Mouse (Mus musculus) layer of hippocampus, adult 18-20 months (tissue): ENCODE measurements around the gene Rnasek. TPM values are rescaled to one million over a fixed set of nuclear protein-coding genes. Genes with fewer than 3 reads are reported as not detected.

Experiments
- DNase-seq, 2 experiments: peaks; one replicate each; pipeline ENCODE4 v3.0.0; 2022; ENCODE audit warnings: low spot score in 2 of 2
- total RNA-seq, 2 experiments: library from RNA; stranded (reverse); gene quantifications; 2 replicates each; pipeline ENCODE4 v1.2.3; 2021

The Rnasek gene
- total RNA-seq, 2 experiments from 2014 or later, result 262 to 272 TPM

GRCm38 (mm10) chr11:70237457-70238167 lies 2.0 kb downstream of the Rnasek start, which contains the start of gene 0610010K14Rik:
TSS of gene 0610010K14Rik (minus strand) at chr11:70237914.
- peak; percentile 97 to 98 for DNase-seq

- no peak for DNase-seq
These were observed 2.9 kb downstream of the Rnasek start for GRCm38 (mm10) chr11:70236717-70237116.

GRCm38 (mm10) chr11:70235254-70235900 lies 4.3 kb downstream of the Rnasek start:
- no peak for DNase-seq

GRCm38 (mm10) chr11:70234497-70234896 lies 5.1 kb downstream of the Rnasek start:
- no peak for DNase-seq

DNA sequence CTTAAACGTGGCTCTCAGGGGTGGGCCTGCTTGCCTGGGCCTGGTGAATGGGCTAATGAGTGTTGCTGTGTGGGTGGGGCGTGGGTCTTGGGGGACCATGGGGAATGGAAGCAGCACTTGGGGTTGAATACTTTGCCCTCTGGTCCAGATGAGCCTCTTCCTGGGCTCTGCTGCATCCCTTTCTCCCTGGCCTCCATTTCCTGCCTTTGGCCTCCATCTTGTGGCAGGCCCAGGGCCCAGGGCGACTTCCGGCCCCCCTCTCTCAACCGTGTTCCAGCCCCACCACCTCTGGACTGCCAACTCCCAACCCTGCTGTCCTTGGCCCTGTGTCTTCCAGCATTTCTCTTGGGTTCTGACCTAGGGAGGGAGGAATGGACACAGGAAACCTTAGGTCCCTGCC lies 5.6 kb downstream of the Rnasek start:
- no peak for DNase-seq

DNA sequence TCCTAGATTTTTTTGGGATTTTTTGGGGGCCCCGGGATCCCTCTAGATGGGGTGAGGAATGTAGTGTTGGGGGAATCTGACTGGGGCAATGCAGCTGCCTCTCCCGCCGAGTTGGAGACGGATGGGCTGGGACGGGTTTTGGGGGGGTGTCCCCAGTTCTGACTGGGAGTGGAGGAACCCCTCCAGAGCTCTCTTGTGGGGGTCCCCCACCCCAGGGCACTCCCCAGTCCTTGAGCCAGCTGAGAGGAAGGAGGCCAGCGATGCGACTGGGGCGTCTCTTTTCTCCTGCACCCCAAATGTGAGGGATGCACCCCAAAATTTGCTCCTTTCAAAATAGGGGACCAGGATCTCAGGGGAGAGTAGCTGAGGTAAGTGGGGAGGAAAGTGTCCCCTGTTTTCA lies 6.6 kb downstream of the Rnasek start:
- DNase-seq, result no peak

- no peak for DNase-seq
These were observed 7.1 kb downstream of the Rnasek start for GRCm38 (mm10) chr11:70232546-70232945.

DNA sequence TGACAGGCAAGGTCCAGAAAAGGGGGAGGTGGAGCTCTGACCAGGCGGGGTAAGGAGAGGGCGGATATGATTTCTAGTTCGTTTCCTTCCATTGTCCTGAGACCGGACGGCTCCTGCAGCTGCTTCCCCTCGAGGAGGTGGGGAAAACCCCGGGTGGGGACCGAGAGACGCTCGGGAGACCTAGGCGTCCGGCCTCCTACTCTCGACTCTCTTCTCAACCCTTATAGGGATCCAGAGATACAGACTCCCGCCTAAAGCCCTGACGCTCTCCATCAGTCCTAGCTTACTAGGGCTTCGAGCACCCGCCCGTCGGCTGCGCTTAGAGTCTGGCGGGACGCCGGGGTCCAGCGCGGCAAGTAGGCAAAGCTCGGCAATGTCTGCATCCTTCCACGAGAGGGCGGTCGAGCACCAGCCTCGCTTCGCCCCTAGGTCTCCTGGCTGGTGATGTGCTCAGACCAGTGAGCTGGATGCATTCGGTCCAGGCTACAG lies 9.4 kb downstream of the Rnasek start:
- DNase-seq, result peak in 1 of 2 experiments; percentile 75

- no peak for DNase-seq
These were observed 10.2 kb downstream of the Rnasek start, which contains the start of gene Bcl6b for GRCm38 (mm10) chr11:70229260-70230010. TSS of gene Bcl6b (minus strand) at chr11:70229798.

DNA sequence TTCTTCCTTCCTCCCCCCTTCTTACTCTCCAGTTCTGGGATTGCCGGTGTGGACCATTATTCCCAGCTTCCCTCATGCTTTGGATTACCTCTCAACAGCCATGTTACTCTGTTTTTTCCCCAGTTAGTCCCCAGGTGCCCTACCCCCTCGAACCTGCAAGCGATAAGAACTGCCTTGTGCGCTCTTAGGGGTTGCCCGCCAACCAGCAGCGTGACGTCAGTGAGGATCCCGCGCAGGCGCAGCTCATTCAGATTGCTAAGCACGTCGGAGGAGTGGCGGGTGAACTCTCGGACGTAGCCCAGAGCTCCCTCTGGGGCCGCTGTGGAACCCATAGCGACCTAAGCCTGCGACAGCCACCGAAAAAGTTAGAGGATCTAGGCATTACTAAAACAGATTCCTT lies 10.8 kb downstream of the Rnasek start:
- peak in 1 of 2 experiments; percentile 77 for DNase-seq

DNA sequence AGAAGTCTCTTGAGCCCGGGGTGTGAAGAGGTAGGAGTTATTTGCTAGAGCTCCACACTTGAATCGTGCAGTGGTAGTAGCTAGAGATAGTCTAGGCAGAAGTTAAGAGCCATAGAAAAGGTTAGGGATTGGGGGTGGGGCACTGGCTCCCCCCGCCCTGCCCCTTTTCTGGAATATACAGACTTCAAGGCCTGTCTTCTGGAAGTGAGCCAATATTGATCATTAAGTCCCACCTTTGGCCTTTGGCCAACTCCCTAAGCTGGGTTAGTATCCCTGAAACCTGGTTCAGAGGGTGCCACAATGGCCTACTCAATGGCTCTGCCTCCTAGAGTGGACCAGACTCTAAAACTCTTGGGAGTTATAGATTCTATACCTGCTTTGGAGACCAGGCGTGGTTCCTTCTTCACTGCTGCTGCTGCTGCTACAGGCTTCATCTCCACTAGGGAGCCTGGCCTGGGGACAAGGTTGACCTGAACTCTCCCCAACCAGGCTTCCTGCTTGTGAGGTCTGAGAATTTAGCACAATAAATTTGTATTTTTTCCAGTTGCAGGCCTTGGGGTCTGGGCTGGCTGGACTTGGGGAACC lies 11.9 kb downstream of the Rnasek start:
- no peak for DNase-seq

DNA sequence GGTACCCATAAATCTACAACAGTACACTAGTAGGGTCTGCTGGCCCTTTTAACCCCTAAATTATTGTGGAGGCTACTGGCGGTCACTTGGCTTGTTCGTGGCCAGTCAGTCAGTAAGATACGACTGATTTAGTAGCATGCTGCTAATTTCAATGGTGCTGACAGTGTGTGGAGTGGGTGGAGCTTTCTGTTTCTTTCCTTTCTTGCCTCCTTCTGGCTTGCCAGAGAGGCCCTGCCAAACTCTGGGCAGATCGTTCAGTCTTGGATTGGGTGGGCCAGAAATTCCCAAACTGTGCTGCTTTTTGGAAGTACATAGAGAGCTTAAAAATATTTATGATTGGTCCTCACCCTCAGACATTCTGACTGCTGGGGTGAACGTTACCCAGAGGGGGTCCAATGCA lies 12.5 kb downstream of the Rnasek start:
- DNase-seq, result no peak

DNA sequence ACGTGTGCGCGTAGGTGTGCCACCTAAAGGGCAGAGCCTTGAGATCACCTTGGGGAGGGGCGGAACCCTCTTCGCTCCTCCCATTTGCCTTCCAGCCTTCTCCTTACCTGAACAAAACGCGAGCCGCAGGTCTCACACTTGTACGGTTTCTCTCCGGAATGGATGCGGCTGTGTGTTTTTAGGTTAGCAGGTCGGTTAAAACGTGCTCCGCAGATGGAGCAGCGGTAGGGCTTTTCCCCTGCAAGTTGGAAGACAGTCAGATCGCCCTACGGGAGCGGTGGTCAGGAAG lies 13.1 kb downstream of the Rnasek start:
- DNase-seq, result no peak

DNA sequence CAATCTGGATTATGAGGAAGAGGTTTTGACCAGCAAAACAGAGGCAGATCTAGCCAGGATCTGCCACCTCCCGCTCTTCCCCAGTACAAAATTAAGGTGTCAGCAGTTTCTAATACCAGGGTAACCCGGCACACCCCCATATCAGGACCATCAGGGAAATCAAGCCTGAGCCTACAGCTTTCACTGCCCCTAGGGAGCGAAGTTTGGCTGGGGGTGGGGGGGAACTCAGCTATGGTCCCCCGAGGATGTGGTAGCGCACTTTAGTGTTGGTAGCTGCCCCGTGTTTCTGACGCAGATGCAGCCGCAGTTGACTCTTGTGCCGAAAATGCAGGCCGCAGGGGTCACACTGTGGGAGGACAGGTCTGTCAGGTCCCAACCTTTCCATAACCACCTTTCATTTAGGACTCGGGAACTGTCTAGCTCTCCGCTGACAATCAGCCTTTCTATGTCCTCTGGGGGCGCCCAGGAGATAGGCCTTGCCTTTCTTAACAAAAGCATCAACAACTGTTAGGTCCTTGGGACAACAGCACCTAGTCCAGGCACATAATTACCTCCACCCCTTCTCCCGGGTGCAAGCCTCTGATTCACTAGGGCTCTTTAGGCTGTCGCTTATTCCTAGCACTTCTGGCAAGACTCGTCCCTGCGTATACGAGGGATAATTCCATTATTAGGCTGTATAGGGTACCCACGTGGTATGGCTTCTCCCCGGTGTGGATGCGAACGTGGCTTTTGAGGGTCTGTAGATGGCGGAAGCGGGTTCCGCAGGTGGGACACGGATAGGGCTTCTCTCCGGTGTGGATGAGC lies 13.6 kb downstream of the Rnasek start:
- DNase-seq, result no peak

DNA sequence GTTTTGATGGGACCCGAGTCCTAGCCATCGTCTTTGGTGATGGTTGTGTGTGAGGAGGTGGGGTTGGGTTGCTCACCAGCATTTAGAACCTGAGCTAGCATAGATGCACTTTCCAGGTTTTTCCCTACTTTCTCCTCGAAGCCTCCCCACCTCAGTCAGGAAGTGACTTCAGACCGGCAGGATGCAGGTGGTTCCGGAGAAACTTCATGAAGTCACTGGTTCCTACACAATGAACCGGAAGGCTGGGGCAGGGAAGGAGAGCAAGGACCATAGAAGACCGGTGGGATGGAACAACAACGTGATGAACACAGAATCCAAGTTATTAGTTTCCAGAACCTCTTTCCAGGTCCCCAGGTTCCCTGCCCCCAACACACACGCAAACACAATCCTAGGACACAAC lies 15.9 kb downstream of the Rnasek start:
- DNase-seq, result no peak

- DNase-seq, result no peak
These were observed 17.8 kb downstream of the Rnasek start for GRCm38 (mm10) chr11:70221603-70222500.

DNA sequence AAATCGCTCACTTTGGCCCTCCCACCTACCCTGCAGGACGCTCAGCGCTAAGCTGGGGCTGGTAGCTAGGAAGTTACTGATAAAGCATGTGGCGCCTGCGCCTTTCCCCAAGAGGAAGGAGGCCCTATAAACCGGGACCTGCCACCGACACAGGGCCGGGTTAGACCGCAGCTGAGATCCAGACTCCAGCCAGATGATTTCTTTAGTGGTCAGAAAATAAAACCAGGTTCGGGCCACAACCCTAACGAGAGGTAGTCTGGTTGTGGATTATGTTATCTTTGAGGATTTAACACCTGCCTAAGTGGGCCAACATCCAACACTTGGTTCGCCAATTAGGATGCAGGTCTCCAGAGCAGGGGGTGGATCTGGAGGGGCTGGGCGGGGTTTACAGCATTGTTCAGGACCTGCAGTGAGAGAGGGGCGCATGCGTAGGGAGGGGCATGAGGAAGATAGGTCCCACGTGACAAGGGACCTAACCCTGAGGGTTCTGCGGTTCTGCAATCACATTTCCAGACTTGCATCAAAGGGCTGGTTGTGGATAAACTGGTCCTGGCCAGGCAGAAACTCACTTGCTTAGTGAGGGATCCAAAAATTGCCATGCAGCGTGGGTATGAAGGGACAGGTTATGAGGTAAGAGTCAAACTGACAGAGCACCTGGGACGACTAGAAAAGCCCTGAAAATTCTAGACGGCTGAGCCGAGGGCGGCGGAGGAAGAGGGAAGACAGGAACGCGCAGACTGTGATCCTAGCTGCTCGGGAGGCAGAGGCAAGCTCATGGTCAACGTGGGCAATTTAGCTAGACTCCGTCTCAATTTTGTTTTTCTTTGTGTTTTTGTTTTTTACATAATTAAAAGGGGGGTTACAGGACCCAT lies 18.7 kb downstream of the Rnasek start, which contains the start of gene Slc16a13:
Gene Slc16a13 (minus strand): TSS at position 334 of the 872 bp plus-strand sequence.
- peak; percentile 93 to 97 for DNase-seq

- no peak for DNase-seq
These were observed 19.3 kb downstream of the Rnasek start for GRCm38 (mm10) chr11:70220323-70220722.

GRCm38 (mm10) chr11:70219873-70220272 lies 19.8 kb downstream of the Rnasek start:
- DNase-seq, result no peak
